Mouse (Mus musculus): ENCODE results near the gene Stx2. TPM values are rescaled to one million over a fixed set of nuclear protein-coding genes. Genes with fewer than 3 reads are reported as not detected.
A peak's percentile ranks its signal among the peaks of the same experiment; 100 is the strongest.
"Not testable (repeated sequence)": the region's sequence is repeated elsewhere in the genome, so short reads cannot be mapped to it uniquely, and the experiment has no call there.

The Stx2 gene
- total RNA-seq, 2 experiments from 2014 or later, result 7.6 to 8.4 TPM

DNA sequence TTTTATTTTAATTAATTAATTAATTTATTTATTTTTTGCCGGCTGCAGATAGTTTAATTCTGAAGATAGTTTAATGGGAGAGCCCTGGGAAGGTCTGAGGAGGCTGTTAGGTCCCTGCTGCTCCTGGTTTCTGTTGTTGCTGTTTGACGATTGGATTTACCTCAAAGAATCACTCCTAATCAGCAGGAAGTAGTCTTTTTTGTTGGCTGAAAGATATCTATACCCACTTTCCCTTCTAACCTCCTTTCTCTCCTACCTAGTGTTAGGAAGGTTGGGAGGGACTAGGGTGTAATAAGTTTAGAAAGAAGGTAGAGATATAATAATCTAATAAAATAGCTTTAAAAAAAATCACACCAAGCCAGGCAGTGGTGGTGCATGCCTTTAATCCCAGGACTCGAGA, 6.6 kb upstream of the Stx2 start:
- DNase-seq, result no peak
- intact Hi-C loops (cut with DNase I), result loop anchor here (5.0 kb wide), 1 partner anchor 487 kb away; the partner anchor contains the start of gene Sfswap

DNA sequence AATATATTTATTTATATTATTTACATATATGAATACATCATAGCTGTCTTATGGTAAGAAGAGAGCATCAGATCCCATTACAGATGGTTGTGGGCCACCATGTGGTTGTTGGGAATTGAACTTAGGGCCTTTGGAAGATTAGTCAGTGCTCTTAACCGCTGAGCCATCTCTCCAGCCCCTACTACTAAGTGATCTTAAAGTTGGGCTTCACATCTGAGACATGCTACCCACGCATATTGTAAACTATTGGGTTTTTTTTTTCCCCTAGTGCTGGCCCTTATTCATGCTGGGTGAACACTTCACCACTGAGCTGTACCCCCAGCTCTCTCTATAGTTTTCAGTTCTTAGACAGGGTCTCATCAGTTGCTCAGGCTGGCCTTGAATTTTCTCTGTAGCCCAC, 2.6 kb upstream of the Stx2 start:
- DNase-seq, result no peak
- intact Hi-C loops (cut with DNase I), result no loop called here

DNA sequence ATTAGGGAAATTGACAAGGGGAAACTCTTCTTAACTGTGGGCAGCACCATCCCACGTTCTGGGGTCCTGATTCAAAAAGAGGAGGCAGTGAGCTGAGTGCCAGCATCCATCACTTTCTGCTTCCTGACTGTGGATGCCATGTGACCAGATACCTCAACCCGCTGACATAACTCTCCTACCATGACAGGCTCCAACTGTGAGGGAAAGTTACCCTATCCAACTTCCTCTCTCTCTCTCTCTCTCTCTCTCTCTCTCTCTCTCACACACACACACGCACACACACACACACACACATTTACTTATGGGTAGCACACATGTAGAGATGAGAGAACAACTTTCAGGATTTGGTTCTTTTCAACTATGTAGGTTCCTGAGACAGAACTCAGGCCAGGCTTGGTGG, 1.2 kb upstream of the Stx2 start:
- no peak for DNase-seq
- intact Hi-C loops (cut with DNase I), result no loop called here

DNA sequence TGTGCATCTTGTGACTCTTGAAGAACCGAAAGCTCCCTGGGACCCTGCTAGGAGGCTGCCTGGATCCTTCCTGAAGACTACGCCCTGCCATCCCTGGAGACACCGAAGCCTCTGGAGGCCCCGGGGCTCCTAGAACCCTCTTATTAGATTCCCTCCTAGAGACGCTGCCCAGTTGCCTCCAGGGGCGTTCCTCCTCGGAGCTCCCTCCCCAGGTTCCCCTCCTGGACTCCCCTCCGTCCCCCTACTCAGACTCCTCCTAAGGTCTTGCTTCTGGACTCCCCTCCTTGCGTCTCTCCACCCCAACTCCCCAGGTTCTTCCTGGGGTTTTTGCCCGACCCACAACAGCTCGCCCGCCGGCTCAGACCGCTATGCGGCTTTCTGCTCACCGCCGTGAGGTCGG, 366 bp downstream of the Stx2 start:
- intact Hi-C loops (cut with DNase I), result no loop called here

DNA sequence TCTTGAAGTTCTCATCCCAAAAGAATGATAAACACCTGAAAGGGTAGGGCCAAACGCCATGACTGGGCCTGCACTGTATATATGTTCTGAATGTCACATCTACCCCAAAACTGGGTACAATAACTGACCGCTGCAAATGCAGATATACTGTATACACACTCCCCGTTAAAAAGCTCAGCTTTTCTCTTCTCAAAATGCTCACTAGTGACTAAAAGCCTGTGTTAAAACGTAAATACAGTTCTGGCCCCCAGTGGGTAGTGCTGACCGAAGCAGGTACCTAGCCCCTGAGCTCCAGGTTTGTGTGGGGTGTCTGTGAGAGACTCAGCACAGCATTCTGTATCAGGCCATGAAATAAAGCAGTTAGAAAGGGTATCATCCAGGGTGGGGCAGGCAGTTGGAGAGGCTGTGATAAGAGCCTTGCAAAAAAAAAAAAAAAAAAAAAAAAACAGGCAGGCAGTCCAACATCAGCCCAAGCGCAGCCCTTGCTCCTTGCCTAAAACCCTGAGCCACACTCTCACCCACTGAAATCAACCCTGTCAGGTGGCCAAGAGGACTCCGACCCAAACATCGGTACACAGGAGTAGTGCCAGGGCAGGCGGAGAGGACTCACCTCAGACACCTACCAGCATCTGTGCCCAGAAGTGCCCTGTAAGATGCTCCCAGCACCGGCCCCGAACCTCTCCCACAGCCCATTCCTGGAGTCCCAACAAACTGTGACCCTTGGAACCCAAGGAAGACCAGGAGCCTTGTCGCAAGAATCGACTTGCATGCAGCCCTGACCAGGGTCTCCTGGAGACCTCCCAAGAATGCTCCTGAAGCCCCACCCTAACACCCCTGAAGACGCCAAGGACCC, 1.0 kb downstream of the Stx2 start:
- intact Hi-C loops (cut with DNase I), result no loop called here
- no peak for DNase-seq

More for the DNA sequence above, 366 bp downstream of the Stx2 start:
- peak in 1 of 2 experiments; percentile 41 for DNase-seq

DNA sequence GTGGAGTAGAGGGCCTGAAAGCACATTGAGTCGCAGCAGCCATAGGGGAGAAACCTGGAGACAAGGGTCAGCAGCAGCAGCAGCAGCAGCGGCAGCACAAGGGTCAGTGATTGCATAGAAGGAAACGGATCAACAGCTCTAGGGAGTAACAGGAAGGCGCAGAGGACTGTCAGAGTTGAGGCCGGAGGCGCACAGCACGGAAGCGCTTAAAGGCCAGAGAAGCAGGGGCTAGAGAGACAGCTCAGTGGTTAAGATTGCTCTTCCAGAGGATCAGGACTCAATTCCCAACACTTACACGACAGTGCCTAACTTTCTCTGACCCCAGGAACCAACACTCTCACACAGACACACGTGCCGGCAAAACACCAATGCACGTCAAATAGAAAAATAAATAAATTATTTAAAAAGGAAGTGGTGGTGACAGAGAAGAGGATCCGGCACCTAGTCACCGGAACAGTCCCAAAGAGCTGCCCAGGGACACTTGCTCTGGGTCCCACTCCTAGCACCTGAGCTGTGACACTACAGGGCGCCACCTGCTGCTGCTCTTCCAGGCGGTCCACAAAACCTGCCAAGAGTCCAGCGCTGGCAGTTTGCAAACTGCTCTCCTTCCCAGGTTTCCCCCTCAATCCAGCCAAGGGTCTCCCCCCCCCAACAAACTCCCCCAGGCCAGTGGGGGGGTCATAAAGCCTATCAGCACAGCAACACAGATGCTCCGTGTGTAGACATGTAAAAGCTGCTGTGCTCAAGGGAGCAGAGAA, 2.2 kb downstream of the Stx2 start:
- intact Hi-C loops (cut with DNase I), result no loop called here
- no peak for DNase-seq

DNA sequence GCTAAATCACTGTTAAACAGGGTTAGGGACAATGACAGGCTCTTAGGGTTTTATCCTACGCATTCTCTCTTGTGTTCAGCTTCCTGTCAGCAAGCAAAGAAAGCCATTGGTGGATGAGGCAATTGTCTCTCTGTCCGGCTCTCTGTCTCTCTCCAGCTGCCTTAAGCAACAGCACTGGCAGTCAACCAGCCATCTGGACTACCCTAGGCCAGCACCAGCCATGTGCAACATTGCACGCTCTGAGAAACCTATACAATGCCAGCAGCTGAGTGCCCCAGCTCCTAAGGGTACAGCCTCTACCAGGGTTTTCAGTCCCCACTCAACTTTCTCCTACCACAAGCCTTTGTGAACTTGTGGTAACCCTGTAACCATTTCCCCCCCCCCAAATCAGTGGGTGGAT, 3.0 kb downstream of the Stx2 start:
- DNase-seq, result no peak
- intact Hi-C loops (cut with DNase I), result no loop called here

DNA sequence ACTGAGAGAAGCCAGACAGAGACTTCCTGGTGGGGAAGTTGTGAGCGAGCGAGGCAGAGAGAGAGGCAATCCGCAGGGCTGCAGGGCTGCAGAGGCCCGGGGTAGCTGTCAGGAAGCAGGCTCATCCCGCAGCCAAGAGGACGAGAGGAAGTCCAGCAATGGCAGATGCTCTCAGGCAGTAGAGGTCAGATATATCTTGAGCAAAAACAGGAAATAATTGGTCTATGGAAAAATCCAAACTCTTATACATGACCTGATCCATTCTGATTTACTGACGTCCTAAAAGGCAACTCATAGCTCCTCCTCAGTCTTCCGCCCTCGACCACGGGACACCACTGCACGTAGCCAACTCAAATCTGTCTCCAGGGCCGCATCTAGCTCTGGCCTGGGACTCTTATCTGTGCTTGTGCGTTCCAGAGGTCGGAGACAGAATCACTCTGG, 5.8 kb downstream of the Stx2 start:
- no peak for DNase-seq
- intact Hi-C loops (cut with DNase I), result no loop called here

DNA sequence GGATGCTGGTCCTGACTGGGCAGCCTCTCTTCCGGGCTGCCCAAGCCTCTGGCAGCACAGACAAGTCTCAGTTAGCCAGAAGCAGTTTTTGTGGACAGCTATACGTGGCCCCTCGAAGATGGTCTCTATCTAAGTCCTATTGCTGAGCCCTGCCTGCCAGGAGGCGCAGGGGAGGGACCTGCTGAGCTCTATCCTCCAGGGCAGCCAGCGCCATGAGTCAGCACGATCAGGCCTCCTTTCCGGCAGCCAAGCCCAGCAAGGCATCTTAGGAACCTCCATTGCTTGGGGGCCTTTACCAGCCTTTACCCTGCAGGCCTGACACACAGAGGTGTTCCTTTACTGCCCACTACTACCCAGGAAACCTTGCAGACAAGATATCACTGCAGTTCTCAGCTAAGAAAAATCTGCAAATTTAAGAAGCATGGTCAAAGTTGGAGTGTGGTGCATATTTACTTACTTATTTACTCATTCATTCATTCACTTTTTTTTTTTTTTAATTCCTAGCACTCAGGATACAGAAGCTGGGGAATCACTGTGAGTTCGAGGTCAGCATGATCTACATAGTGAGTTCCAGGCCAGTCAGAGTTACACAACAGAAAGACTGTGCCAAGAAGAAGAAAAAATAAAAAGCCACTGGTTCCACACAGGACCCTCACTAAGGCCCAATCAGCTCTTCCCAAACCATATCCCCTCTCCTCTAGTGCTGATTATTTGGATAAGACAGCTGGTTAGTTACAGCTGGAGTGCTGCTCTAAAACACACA, 7.5 kb downstream of the Stx2 start:
- intact Hi-C loops (cut with DNase I), result no loop called here
- peak in 1 of 2 experiments; percentile 41 for DNase-seq

DNA sequence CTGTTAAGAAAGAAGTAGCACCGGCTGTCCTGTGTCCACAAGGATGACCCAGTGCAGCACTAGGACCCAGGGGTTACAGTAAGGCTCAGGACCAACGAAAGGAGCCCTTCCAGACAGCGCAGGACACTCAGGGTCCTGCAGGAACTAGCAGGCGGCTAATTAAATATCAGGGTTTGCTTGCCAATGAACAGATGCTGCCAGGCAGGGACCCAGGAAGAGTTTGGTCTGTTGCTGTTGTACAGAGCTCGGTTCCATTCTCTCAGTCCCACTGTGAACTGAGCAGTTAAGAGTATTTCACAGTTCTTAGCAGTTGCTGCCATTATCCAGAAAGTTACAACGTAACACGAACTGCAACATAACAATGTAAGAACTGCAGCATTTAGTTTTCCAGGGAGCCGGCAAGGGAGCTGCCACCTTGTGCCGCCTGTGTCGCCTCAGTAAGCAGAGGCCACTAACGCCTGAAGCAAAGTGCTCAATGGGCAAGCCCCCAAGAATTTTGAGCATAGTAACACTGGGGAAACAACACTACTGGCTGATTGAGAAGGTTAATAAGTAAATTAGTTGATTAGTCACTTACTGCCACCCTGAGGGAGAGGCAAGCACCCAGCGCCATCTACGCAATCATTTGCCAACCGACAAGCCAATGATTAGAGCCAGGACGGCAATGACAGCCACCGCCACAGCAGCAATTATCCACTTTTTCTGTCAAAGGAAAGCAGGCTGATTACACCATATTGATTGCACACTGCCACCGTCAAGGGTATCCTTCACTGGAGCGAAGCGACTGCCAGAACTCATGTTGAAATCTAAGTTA, 21.0 kb downstream of the Stx2 start:
- no peak for DNase-seq
- intact Hi-C loops (cut with DNase I), result no loop called here

DNA sequence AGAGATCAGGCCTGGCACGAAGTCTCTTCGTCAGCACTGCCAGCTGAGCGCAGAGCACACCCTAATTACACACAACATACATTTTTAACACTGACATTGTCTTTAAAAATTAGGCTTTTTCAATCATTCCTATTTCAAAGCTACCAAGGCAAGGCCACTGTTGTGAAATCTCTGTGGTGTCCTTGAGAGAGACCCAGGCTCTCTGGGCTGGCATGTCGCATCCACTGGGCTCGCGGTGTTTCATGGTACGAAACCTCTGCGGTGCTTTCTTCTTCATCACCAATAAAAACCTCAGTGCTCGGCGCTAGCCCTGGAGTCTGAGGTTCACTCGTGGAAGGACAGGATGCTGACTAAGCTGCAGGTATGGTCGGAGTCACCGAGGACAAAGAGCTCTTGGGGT, 22.4 kb downstream of the Stx2 start:
- intact Hi-C loops (cut with DNase I), result no loop called here
- no peak for DNase-seq

DNA sequence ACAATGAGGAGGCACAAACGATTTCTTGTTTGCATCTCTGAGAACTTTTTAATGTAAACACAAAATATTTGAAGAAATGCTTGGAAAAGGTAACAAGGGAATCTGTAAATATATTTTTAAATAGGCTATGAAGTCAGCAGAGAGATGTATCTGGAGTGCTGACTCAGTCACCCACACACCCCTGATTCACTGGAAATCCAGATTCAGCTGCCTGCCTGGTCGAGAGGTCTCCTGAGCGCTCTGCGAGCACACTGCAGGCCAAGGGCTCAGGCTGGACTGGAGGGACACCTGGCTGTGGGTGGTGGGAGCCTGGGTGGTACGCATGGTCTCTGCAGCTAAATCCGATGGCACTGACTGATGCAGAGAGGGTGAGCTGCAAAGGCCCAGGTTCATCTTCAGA, 23.8 kb downstream of the Stx2 start:
- intact Hi-C loops (cut with DNase I), result no loop called here
- no peak for DNase-seq

DNA sequence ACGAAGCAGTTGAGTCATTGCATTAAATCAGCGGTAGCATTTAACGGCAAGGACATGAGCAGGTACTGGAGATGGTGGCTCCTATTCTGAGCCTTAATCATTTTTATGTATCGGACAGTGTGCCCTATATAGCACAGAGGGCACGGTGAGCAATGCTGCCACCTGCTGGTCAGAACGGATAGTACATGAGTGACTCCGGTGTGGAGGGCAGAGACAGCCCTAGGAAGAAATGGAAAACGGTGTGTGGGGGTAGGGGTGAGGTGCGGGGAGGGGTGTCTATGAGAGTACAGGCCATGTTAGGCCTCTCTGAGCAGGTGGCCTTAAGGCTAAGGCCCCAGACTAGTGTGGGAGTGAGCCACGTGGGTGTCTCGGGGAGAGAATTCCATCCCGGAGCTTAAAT, 26.8 kb downstream of the Stx2 start:
- intact Hi-C loops (cut with DNase I), result no loop called here
- DNase-seq, result peak; percentile 43 to 54

DNA sequence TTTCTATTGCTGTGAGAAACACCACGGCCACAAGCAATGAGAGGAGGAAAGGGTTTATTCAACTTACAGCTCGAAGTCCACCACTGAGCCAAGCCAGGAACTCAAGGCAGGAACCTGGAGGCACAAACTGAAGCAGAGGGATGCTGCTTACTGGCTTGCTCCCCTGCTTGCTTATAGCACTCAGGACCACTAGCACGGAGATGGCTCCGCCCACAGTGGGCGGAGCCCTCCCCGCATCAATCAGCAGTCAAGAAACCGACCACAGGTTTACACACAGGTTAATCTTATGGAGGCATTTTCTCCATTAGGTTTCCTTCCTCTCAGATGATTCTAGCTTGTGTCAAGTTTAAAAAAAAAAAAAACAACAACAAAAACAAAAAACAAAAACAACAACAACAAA, 27.5 kb downstream of the Stx2 start:
- intact Hi-C loops (cut with DNase I), result no loop called here
- DNase-seq, result no peak

DNA sequence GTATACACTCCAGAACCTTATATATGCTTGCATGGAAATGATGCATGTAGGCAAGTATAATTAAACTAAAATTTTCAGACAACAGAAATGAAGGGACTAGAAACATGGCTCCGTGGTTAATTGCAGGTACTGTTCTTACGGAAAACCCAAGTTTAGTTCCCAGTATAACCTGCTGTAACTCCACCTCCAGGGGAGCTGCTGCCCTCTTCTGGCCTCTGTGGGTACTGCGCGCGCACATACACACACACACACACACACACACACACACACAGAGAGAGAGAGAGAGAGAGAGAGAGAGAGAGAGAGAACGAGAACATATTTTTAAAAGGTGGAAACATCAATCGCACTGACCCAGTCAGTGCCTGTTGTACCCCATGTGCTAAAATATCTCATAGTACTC, 29.4 kb downstream of the Stx2 start:
- intact Hi-C loops (cut with DNase I), result no loop called here
- DNase-seq, result no peak

DNA sequence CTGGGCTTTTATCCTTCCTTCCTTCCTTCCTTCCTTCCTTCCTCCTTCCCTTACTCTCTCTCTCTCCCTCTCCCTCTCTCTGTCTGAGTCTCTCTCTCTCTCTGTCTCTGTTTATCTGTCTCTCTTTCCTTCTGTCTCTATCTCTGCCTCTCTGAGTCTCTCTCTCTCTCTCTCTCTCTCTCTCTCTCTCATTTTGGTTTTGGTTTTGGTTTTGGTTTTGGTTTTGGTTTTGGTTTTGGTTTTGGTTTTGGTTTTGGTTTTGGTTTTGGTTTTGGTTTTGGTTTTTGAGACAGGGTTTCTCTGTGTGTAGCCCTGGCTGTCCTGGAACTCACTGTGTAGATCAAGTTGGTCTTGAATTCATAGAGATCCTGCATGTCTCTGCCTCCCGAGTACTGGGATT, 30.9 kb downstream of the Stx2 start:
- intact Hi-C loops (cut with DNase I); DNase-seq: not testable (repeated sequence)

DNA sequence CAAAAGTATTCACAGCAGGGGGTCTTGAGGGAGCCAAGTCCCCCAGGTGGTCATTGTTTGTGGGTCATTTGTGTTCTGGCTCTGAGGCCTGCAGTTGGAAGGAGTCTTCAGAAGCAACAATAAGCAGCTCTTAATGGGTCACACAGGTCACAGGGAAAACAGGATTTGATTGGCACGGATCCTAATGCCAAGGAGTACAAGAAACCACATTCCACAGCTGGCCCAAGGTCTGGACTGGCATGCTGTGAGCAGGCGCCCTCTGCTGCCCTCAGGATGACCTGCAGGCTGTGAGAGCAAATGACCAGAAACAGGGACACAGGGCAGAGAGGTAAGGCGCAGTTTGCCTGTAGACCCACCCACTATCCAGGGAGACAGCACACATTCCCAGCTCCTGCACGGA, 32.1 kb downstream of the Stx2 start:
- intact Hi-C loops (cut with DNase I), result no loop called here
- no peak for DNase-seq

DNA sequence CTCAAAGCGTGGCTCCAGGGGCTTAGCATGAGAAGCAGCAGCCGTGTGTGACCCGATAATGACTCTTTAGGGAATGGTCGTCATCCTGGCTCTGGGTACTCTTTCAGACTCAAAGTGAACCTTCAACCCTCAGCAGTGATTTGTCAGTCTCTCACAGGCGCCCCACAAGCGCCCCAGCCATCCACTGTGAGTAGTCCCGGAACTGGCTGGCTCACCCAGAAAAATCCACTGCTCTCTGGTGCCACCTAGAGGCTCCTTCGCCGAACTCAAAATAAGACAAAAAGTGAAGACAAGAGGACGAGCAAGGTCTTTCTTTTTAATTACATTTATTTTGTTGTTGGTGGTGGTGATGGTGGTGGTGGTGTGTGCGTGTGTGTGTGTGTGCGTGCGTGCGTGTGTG, 37.1 kb downstream of the Stx2 start:
- peak in 1 of 2 experiments; percentile 19 for DNase-seq
- intact Hi-C loops (cut with DNase I), result no loop called here

DNA sequence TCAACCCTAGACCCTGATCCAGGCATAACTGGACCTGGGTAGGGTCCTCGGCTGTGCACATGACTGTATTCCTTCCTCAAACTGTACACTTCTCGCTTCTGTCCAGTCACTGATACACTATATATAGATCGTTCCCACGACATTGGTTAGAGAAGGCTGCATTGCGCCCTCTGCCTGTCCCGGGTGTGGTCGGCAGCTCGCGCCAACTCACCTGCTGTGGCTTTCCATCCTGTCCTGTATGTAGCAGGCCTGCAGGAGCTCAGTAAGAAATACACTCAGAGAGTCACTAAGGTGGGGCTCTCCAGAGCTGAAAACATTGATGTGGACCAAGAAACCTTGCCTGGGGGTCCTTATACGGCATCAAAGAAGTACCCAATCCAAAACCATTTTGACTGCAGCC, 37.5 kb downstream of the Stx2 start:
- no peak for DNase-seq
- intact Hi-C loops (cut with DNase I), result no loop called here

DNA sequence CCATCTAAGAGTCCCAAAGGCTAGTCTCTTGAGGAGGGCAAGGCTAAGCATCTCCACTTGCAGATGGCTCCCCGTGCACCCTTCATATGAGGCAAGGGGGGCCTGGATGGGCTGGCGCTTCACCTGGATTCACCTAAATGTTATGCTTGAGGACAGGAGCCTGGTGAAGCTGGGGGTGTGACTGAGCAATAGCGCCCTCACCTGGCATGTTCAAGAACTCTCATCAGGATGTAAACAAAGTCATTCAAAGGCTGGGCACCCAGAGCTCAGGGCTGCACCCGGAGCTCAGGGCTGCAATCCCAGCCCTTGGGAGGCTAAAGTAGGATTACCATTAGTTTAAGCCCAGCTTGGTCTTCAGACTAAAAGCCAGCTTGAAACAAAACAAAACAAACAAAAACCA, 44.0 kb downstream of the Stx2 start:
- DNase-seq, result no peak
- intact Hi-C loops (cut with DNase I), result no loop called here

Measured in gastrocnemius, postnatal 36 days (tissue).